ENCODE assay signal across 9 mouse cellular contexts in the genomic region with DNA sequence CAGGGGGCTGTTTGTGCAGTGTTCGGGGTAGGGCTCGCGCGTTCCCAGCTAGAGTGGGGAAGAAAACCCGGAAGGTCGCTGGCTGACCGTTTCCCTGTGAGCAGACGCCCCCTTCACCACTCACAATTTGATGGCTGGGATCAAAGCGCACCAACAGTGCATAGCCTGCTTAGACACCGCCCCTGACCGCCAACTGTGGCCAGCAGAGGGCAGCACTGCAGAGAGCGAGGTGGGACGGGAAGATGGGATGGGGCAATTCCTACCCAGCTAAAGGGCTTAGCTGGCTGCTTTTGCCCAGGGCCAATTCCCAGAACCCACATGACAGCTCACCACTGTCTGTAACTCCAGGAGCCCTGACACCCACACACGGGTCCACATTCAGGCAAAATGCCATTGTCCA. TPM values are rescaled to one million over a fixed set of nuclear protein-coding genes. Genes with fewer than 3 reads are reported as not detected.
DNase-seq lines count a peak whose midpoint lies in the region; TF ChIP-seq lines count a peak whose summit lies in the region.
"Had no signal": no experiment of that assay in that cellular context is flagged by ENCODE, and none has a peak within 500 bp of the region (broad histone marks: within the 10 kb centered on the region; RNA-seq: fewer than 3 reads in every experiment).

No protein-coding gene starts in this region.

- no peak for TF ChIP-seq POLR2A in lung, adult 2 months (IDR thresholded peaks at IDR 0.05; ENCODE audit: borderline replicate concordance, extremely low read depth, low read depth, low read length)

- no peaks in the 10 kb centered on the region for H3K4me1 ChIP-seq in lung, adult 2 months (ENCODE audit: control insufficient read depth, insufficient read depth, low read length)
- H3K4me1 ChIP-seq: embryonic facial prominence, embryonic 15.5 days had no signal

- H3K27me3 ChIP-seq in C2C12 (ENCODE audit: control insufficient read depth, insufficient read depth, insufficient read length): peaks cover 12% of the 10 kb centered on the region
- H3K27me3 ChIP-seq: embryonic facial prominence, embryonic 15.5 days had no signal

- intact Hi-C loops in heart, postnatal 14 days (cut with DNase I): no loop called here

- no peaks in the 10 kb centered on the region for H3K36me3 ChIP-seq in C2C12 (ENCODE audit: control insufficient read depth, insufficient read depth)
- H3K36me3 ChIP-seq: embryonic facial prominence, embryonic 15.5 days had no signal

- TF ChIP-seq CTCF in C2C12 (IDR thresholded peaks at IDR 0.05; ENCODE audit: control insufficient read depth, insufficient read depth, insufficient read length): peak; percentile 91
- peak; percentile 66 for TF ChIP-seq CTCF in lung, adult 2 months (IDR thresholded peaks at IDR 0.05; ENCODE audit: insufficient read depth, low read length)

- no peak overlapping the region for H3ac ChIP-seq in C2C12 (ENCODE audit: control insufficient read depth, insufficient read length, low read depth)

- peak; percentile 56 to 76 for DNase-seq in heart, postnatal 14 days
- DNase-seq in heart, adult 9 months (ENCODE audit: low spot score in 2 of 2): no peak
- peak; percentile 6 for DNase-seq in adipocyte (ENCODE audit: low spot score)
- DNase-seq in gastrocnemius, postnatal 10 days: peak; percentile 83
- DNase-seq in lung, adult 2 months: peak; percentile 67
- DNase-seq in spleen, postnatal 4 days (ENCODE audit: low spot score in 2 of 2): peak; percentile 65 to 88
- DNase-seq in layer of hippocampus, adult 9-10 months (ENCODE audit: low spot score): no peak

- H3K4me3 ChIP-seq in C2C12 (ENCODE audit: insufficient read depth, poor library complexity, severe bottlenecking): no peak overlapping the region
- no peak overlapping the region for H3K4me3 ChIP-seq in lung, adult 2 months (replicated peaks; ENCODE audit: extremely low read depth, low read depth, low read length)
- H3K4me3 ChIP-seq: embryonic facial prominence, embryonic 15.5 days had no signal

- WGBS in lung, adult 2 months: 50% methylated on average over 14 of the region's 14 CpGs

- no peaks in the 10 kb centered on the region for H3K79me3 ChIP-seq in C2C12 (ENCODE audit: low read depth)

- no peaks in the 10 kb centered on the region for H3K79me2 ChIP-seq in C2C12 (ENCODE audit: control insufficient read depth, insufficient read depth)

TF ChIP-seq in C2C12, 6 proteins besides CTCF, POLR2A, EP300 and RAD21:
- TF ChIP-seq MYOD1 (IDR thresholded peaks at IDR 0.05; ENCODE audit: control insufficient read depth, insufficient read length, low read depth) (no peak), MAX (IDR thresholded peaks at IDR 0.05) (no peak), USF1 (IDR thresholded peaks at IDR 0.05; ENCODE audit: low read depth) (no peak), CEBPB (IDR thresholded peaks at IDR 0.05; ENCODE audit: low read depth) (no peak), FOSL1 (IDR thresholded peaks at IDR 0.05; ENCODE audit: insufficient read depth, low read length, poor library complexity, severe bottlenecking) (no peak), MYOG (IDR thresholded peaks at IDR 0.05; ENCODE audit: control insufficient read depth, extremely low read depth, insufficient read length) (no peak)

RNA-seq across cellular contexts. Expression of a gene that starts 14.5 kb away (rescaled TPM):
- 100 to 1,000 TPM; 159 to 166 TPM for total RNA-seq in heart, postnatal 14 days (2021)
- polyA plus RNA-seq in C2C12 (2012; fragmentation: generic; extraction: Trizol): 135 TPM
- 100 to 1,000 TPM; 176 to 187 TPM for total RNA-seq in gastrocnemius, postnatal 10 days (2021)
- 90.7 and 130 TPM in 2 replicates for polyA plus RNA-seq in lung, adult 2 months (2012; rRNA removed)

RNA-seq across cellular contexts. Expression of a gene that starts 35.8 kb away (rescaled TPM):
- 100 to 1,000 TPM; 102 to 110 TPM for total RNA-seq in heart, postnatal 14 days (2021)
- 7.5 TPM for polyA plus RNA-seq in C2C12 (2012; fragmentation: generic; extraction: Trizol)
- total RNA-seq in gastrocnemius, postnatal 10 days (2021): 10 to 100 TPM; 66.8 to 67.5 TPM
- polyA plus RNA-seq in lung, adult 2 months (2012; rRNA removed): 26.9 and 32.0 TPM in 2 replicates

Comparison
In these comparisons a context has a peak if more than half of its experiments do, and no peak if none do; other contexts are left out.
1. DNase-seq: peak in heart, postnatal 14 days (2 of 2), adipocyte (single experiment), gastrocnemius, postnatal 10 days (single experiment), lung, adult 2 months (single experiment) and spleen, postnatal 4 days (2 of 2); none in heart, adult 9 months (0 of 2) and layer of hippocampus, adult 9-10 months (single experiment).